Mouse (Mus musculus): ENCODE data around the gene Ccr9.
"Not testable (repeated sequence)": the region's sequence is repeated elsewhere in the genome, so short reads cannot be mapped to it uniquely, and the experiment has no call there.

The Ccr9 gene

GRCm38 (mm10) chr9:123678327-123679105 lies at the start of gene Ccr9, which contains the start of gene Slc6a20a:
TSS of gene Ccr9 (plus strand) at chr9:123678439.
TSS of gene Slc6a20a (minus strand) at chr9:123678885.
- in situ Hi-C loops (cut with MseI, MboI): no loop called here

GRCm38 (mm10) chr9:123631666-123632065 lies 46.6 kb upstream of the Ccr9 start:
- in situ Hi-C loops (cut with MseI, MboI): no loop called here

- in situ Hi-C loops (cut with MseI, MboI): no loop called here
Observed at GRCm38 (mm10) chr9:123632281-123632680, 46.0 kb upstream of the Ccr9 start, which contains the start of gene Slc6a20b. TSS of gene Slc6a20b (minus strand) at chr9:123632565.

- in situ Hi-C loops (cut with MseI, MboI): no loop called here
Observed at GRCm38 (mm10) chr9:123632993-123633392, 45.2 kb upstream of the Ccr9 start.

- in situ Hi-C loops (cut with MseI, MboI): no loop called here
Observed at GRCm38 (mm10) chr9:123636771-123637170, 41.5 kb upstream of the Ccr9 start.

- in situ Hi-C loops (cut with MseI, MboI): no loop called here
Observed at GRCm38 (mm10) chr9:123638231-123638630, 40.0 kb upstream of the Ccr9 start.

- in situ Hi-C loops (cut with MseI, MboI): no loop called here
Observed at GRCm38 (mm10) chr9:123638668-123639089, 39.6 kb upstream of the Ccr9 start.

- in situ Hi-C loops (cut with MseI, MboI): no loop called here
Observed at GRCm38 (mm10) chr9:123640106-123640505, 38.1 kb upstream of the Ccr9 start.

GRCm38 (mm10) chr9:123649785-123650511 lies 28.3 kb upstream of the Ccr9 start:
- in situ Hi-C loops (cut with MseI, MboI): no loop called here

GRCm38 (mm10) chr9:123651369-123651768 lies 26.9 kb upstream of the Ccr9 start:
- in situ Hi-C loops (cut with MseI, MboI): no loop called here

- in situ Hi-C loops (cut with MseI, MboI): no loop called here
Observed at GRCm38 (mm10) chr9:123657457-123657856, 20.8 kb upstream of the Ccr9 start.

GRCm38 (mm10) chr9:123658981-123659380 lies 19.3 kb upstream of the Ccr9 start:
- in situ Hi-C loops (cut with MseI, MboI): no loop called here

GRCm38 (mm10) chr9:123659986-123660676 lies 18.1 kb upstream of the Ccr9 start:
- in situ Hi-C loops (cut with MseI, MboI): not testable (repeated sequence)

- in situ Hi-C loops (cut with MseI, MboI): no loop called here
Observed at GRCm38 (mm10) chr9:123665645-123666044, 12.6 kb upstream of the Ccr9 start.

GRCm38 (mm10) chr9:123679198-123679597 lies 959 bp downstream of the Ccr9 start:
- in situ Hi-C loops (cut with MseI, MboI): no loop called here

GRCm38 (mm10) chr9:123683704-123684103 lies 5.5 kb downstream of the Ccr9 start:
- in situ Hi-C loops (cut with MseI, MboI): no loop called here

- in situ Hi-C loops (cut with MseI, MboI): no loop called here
Observed at GRCm38 (mm10) chr9:123686206-123686605, 8.0 kb downstream of the Ccr9 start.

- in situ Hi-C loops (cut with MseI, MboI): no loop called here
Observed at GRCm38 (mm10) chr9:123688227-123688626, 10.0 kb downstream of the Ccr9 start.

- in situ Hi-C loops (cut with MseI, MboI): no loop called here
Observed at GRCm38 (mm10) chr9:123695634-123696302, 17.5 kb downstream of the Ccr9 start.

- in situ Hi-C loops (cut with MseI, MboI): no loop called here
Observed at GRCm38 (mm10) chr9:123701822-123702221, 23.6 kb downstream of the Ccr9 start.

GRCm38 (mm10) chr9:123709226-123709625 lies 31.0 kb downstream of the Ccr9 start:
- in situ Hi-C loops (cut with MseI, MboI): no loop called here

- in situ Hi-C loops (cut with MseI, MboI): no loop called here
Observed at GRCm38 (mm10) chr9:123713111-123713510, 34.9 kb downstream of the Ccr9 start.
